Mouse (Mus musculus) CD4-positive, CD25-positive, alpha-beta regulatory T cell (primary cell): ENCODE data around the gene Cldn9. TPM values are rescaled to one million over a fixed set of nuclear protein-coding genes. Genes with fewer than 3 reads are reported as not detected.

ENCODE experiments used
- polyA plus RNA-seq: library from polyadenylated mRNA; unstranded; fragments of 100-300 nt; shearing (Covaris generic); gene quantifications from one replicate; pipeline ENCODE4 v1.2.1, GENCODE M21; 2017

Cldn9 gene
- not detected for polyA plus RNA-seq

DNA sequence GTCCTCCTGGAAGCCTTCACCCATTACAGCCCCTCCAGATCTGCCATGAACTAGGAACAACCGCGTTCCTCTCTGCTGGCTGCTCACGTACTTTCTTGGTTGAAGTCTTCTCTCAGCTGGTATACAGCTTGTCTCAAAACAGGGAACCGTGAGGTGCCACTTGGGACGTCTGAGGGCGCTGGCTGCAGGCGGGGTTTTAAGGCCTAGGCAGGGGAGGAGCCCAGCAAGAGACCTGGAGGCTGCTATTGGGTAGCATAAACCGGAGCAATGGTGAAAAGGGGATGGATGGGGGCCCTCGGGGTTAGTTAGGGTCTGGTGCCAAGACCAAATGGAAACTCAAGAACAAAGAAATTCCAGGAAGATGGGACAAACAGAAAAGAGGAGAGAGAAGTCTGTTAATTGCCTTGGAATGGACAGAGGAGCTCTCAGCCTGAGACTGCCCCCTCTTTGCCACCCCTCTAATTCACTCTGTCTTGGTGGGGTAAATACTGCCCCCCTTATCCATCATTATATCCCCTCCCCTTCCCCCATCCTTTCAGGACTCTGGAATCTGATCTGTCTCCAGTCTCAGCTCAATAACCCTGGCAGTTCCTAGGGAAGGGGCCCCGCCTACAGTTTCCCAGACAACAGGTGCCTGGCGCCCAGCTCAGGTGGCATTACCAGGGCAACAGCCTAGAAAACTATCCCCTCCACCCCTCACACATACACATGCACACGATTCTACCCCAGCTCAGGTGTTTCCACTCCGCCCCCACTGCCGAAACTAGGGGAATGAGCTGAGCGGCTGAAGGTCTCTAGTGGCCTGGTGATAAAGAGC, at the start of gene Cldn9:
Gene Cldn9 (minus strand): TSS at position 171 of the 817 bp plus-strand sequence.

DNA sequence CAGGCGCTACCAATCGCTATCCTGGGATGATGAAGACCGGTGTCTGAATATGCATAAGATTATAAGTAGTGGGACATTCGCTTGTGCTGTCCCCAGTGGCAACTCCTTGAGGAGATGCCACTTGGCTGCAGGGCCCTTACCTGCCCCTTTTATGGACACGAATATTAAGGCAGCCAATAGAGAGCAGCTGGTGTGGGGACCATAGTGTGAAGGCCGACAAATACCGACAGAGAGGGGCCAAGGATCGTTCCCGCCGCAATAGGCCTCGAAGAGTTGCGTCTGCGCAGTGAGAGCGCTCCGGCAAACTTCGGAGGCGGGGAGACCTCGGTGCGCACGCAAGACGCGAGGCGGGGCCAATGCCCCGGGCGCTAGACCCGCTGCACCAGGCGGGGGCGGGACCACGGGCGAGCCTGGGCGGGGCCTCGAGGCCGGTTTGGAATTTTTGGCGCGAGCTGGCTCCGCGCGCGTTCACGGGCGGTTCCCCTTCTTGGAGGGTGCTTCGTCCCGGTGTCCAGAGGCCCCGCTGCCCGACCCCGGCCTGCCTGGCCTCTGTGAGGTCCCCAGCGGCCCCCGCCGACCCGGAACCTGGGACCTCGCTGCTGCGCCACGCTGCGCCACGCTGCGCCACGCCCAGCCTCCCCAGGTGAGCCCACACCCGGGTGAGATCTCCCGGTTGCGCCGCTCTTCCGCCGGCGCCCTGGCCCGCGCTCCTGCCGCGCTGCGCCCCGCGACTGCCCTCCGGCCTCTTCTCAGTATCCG, 42.4 kb upstream of the Cldn9 start, which contains the start of gene Pkmyt1:
Gene Pkmyt1 (plus strand): TSS at position 338 of the 759 bp plus-strand sequence.

DNA sequence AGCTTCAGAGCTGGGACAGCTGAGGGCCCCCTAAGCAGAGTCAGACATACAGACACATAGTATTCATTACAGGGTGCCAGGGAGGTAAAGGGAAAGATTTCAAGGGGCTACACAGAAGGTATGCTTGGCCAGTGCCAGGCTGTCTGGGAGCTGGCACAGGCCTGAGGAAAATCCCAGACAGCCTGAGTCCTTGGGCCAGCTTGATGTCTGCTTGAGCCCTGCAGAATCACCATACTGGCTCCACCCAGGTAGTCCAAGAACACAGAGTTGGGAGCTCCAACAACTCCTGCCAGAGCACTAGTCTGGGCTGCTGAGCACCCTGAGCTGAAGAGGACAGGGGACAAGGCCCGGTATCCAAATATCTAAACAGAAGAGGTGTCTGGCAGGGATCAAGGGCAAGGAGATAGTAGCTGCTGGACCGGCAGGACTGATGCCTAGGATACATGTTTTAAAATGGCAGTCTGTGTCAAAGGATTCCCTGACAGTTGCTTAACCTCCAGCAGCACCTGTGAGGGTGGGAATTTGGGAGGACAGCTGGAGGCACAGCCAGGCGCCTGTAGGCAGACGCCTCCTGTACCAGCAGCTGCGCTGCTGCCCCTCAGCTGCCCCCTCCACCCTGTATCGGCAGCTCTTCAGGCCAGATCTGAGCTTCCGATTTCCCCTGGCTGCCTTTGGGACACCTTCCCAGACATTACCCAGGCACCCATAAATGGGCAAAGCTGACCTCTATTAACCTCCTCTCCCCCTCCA, 38.7 kb upstream of the Cldn9 start, which contains the start of gene 1520401A03Rik:
Gene 1520401A03Rik (minus strand): TSS at position 408 of the 750 bp plus-strand sequence.

DNA sequence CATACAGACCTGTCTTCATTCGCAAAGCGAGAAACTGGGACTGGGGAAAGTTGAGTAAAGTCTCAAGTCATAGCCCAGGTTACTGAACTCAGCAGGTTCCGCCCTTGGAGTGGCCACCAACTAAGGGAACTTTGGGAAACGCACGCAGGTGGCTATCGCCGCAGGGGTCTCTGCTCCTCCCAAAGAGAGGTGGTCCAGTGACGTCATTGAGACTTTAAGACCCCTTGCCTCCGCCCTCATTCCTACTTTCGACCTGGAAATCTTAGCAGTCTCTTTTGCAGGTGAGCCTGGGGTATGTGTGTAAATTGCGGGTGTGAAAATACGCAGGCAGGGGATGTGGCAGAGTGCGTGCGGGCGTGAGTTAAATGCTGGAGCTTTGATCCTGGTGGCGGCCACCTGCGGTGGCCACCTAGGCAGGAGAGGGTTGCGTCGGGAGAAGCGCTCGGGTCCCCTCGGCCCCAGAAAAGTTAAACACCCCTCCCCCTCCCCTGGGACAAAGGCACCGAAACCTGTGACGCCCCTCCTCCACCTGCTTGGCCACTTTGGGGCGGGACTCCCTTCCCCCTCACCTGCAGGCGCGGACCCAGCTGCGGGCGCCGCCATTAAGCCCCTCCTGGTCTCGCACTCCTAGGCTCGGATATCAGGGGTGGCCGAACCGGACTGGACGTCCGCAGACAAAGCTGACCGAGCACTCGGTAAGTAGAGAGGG, 4.5 kb downstream of the Cldn9 start, which contains the start of gene Cldn6:
Gene Cldn6 (plus strand): TSS at position 123 of the 709 bp plus-strand sequence.

DNA sequence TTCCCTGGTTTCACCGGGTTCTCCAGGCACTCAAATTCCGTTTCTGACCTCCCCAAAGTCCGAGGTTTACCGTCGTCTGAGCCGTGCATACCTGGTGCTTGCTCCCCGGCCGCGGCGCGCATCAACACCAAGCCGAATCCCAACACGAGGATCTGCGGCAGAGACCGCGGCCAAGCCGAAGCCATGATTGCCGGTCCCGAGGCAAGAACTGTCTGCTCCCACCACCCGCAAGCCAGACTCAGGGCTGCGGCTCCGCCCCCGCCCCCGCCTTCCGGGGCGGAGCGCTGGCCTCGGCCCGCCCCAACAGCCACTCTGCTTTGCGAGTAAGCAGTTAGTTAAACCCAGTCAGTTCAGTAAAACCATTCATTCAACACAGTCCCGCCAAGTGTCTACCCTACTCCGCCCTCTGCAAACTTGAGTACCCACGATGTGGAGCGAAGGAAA, 6.6 kb downstream of the Cldn9 start, which contains the start of gene Tnfrsf12a:
Gene Tnfrsf12a (minus strand): TSS at position 233 of the 444 bp plus-strand sequence.

DNA sequence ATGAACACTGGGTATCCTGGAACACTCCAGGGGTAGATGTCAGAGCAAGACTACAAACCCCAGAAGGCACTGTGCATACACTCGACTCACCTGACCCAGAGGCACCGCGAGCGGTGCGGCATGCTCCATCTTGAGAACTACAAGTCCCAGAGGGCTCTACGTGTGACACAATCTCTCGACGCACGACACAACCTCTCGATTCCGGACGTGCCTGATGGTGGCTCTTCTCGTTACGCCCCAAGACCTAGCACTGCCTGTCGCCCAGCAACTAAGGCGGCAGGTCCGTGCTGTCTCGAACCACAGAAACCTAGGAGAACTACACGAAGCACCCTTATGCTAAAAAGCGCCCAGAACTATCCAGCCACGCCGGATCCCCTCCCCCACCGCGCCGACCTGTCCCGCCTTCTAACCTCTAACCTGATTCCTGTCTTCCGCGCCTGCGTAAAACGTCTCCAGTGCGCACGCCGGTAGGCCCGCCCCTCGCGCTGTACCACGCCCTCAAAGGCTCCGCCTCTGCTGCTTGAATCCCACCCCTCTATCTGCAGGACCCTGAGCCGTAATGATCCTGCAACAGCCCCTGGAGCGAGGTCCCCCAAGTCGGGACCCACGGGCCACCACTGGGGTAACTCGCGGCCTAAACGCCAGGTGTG, 10.3 kb downstream of the Cldn9 start, which contains the start of the genes Hcfc1r1 and Thoc6:
Gene Hcfc1r1 (plus strand): TSS at position 173 of the 650 bp plus-strand sequence.
Gene Thoc6 (minus strand): TSS at position 459 of the 650 bp plus-strand sequence.

DNA sequence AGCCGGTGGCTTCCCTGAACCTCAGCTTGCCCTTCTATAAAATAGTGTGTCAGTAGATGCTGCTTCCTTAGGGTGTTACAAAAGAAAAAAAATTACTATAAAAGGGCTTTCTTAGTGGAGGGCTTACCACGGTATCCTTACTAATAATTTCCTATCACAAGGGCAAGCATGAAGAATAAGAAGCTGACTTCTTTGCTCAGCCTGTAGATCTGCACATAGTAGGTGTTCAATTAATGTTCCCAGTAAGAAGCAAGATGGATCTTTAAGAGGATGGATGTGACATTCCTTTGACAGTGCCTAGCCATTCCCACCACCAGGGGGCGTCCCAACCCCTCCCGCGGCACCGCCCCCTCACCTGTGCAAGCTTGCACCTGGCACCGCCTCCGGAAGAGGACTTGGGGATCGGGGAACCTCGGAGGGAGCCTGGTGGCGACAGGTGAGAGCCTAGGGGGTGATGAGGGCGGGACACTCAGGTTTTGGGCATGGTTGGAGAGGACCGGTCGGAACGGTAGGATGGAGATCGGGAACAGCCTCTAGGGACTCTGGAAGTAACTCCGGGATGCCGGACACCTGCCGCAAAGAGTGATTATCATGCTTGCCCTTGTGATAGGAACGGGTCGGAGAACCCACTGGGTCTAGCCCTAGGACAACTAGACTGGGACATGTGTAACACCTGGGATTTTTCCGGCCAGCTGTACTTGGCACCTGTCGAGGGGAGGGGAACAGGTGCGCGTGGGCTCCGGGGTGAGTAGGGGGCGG, 23.5 kb downstream of the Cldn9 start, which contains the start of gene Bicdl2:
Gene Bicdl2 (plus strand): TSS at position 390 of the 759 bp plus-strand sequence.

DNA sequence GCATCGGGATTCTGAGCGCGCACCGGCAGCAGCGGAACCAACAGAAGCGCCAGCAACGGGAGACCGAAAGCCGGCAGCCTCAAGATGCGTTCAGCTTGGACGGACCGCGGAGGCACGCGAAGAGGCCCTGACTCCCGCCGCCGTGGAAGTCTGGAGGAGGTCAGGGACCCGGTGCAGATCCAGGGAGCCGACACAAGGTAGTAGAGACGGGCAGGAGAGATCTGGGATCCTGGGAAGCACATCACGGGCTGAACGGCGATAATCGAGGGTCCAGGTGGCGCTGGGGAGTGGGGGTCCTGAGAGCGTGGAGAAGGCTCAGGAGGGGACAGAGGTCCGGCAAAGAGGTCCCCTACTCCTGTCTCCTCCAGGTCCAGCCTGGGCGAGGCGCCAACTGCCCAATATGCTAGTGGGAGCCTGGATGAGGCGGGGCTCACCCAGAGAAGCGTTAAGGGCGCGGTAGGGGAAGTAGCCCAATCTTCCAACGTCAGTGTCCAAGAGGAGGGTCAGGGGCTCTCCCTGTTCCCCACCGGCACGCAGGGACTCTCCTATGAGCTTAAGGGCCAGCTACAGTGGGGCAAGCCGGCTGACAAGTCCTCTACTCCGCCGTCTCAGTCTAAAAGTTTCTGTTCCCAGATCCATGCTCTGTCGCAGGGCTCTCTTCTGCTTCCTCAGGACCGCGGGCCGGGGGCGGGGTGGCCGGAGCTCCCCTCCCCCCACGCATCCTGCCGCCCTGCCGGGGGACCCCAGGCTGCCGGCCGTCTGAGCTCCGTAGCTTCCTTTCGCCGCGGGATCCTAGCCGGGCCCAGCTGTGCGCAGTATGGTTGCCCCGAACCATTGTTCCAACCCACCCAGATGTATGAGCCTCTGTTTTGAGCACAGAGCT, 39.0 kb downstream of the Cldn9 start, which contains the start of gene Mmp25:
Gene Mmp25 (minus strand): TSS at position 665 of the 883 bp plus-strand sequence.

Other genes with a start within 250 kb of the Cldn9 start
- gene Vmn2r117, start 204.3 kb downstream of the Cldn9 start, polyA plus RNA-seq: not detected
- gene Zfp213, start 119.8 kb downstream of the Cldn9 start, polyA plus RNA-seq: 21.2 TPM
- not detected for gene Zfp13, start 84.5 kb downstream of the Cldn9 start, polyA plus RNA-seq
- gene Zscan10, start 83.2 kb downstream of the Cldn9 start, polyA plus RNA-seq: 1.6 TPM
- gene Mmp25, start 38.7 kb downstream of the Cldn9 start, polyA plus RNA-seq: not detected
- not detected for gene Bicdl2, start 23.5 kb downstream of the Cldn9 start, polyA plus RNA-seq
- gene Hcfc1r1, start 10.4 kb downstream of the Cldn9 start, polyA plus RNA-seq: 49.6 TPM
- 29.4 TPM for gene Thoc6, start 10.1 kb downstream of the Cldn9 start, polyA plus RNA-seq
- 9.0 TPM for gene Tnfrsf12a, start 6.6 kb downstream of the Cldn9 start, polyA plus RNA-seq
- not detected for gene Cldn6, start 4.8 kb downstream of the Cldn9 start, polyA plus RNA-seq
- not detected for gene 1520401A03Rik, start 38.8 kb upstream of the Cldn9 start, polyA plus RNA-seq
- gene Pkmyt1, start 42.3 kb upstream of the Cldn9 start, polyA plus RNA-seq: 43.8 TPM
- gene Paqr4, start 56.8 kb upstream of the Cldn9 start, polyA plus RNA-seq: 5.3 TPM
- 3.4 TPM for gene Kremen2, start 61.8 kb upstream of the Cldn9 start, polyA plus RNA-seq
- 45.2 TPM for gene Flywch1, start 87.6 kb upstream of the Cldn9 start, polyA plus RNA-seq
- 2.8 TPM for gene Flywch2, start 102.1 kb upstream of the Cldn9 start, polyA plus RNA-seq
- 999 TPM for gene Srrm2, start 106.5 kb upstream of the Cldn9 start, polyA plus RNA-seq
- gene Elob, start 145.1 kb upstream of the Cldn9 start, polyA plus RNA-seq: 592 TPM
- gene Prss33, start 152.0 kb upstream of the Cldn9 start, polyA plus RNA-seq: 0.18 TPM
- not detected for gene Prss32, start 159.8 kb upstream of the Cldn9 start, polyA plus RNA-seq
- 2.8 TPM for gene Prss41, start 160.1 kb upstream of the Cldn9 start, polyA plus RNA-seq
- not detected for gene Prss21, start 184.0 kb upstream of the Cldn9 start, polyA plus RNA-seq
- not detected for gene Dcpp1, start 196.8 kb upstream of the Cldn9 start, polyA plus RNA-seq
- gene Dcpp2, start 196.9 kb upstream of the Cldn9 start, polyA plus RNA-seq: not detected
- gene Dcpp3, start 233.4 kb upstream of the Cldn9 start, polyA plus RNA-seq: not detected